Mouse (Mus musculus): Measurements from ENCODE around the gene Pdzrn3. TPM values are rescaled to one million over a fixed set of nuclear protein-coding genes. Genes with fewer than 3 reads are reported as not detected.

Gene Pdzrn3
- total RNA-seq, 2 experiments from 2014 or later = 45.4 to 48.8 TPM

DNA sequence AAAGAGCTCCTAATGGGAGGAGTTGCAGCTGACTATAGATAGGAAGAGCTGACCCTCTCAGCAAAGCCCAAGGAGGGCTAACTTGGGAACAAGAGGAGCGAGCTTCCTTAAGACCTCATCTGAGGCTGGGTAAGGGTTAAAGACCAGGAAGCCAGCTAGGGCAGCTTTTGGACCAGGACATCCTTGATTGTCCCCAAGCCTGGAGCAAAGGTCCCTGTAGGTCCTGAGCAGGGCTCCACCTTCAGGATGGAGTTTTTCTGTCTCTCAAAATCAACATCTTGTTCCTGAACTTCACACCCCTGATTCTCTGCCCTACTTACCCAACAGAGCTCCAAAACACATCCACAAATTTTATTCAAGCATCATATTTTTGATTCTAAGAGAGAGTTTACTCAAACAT is 3.5 kb downstream of the Pdzrn3 start:
- DNase-seq (ENCODE audit: low spot score in 2 of 2) = no peak

DNA sequence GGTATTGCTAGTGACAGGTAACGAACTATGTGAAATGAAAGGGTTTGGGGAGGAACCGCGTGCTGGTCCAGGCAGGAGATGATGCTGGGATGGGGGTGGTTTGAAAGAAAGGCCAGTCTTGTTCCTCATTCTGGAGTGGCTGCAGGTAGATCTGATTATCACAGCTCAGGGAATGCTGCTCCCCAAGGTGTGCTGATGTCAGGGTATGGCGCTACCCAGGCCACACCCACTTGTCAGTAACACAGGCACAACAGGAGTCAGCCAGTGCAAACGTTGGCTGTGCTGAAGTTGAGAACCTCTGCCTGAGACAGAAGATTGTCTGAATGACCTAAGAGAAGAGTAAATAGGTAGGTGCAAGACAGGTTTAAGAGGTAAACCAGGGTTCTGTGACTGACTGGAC is 4.7 kb downstream of the Pdzrn3 start:
- DNase-seq (ENCODE audit: low spot score in 2 of 2) = no peak

DNA sequence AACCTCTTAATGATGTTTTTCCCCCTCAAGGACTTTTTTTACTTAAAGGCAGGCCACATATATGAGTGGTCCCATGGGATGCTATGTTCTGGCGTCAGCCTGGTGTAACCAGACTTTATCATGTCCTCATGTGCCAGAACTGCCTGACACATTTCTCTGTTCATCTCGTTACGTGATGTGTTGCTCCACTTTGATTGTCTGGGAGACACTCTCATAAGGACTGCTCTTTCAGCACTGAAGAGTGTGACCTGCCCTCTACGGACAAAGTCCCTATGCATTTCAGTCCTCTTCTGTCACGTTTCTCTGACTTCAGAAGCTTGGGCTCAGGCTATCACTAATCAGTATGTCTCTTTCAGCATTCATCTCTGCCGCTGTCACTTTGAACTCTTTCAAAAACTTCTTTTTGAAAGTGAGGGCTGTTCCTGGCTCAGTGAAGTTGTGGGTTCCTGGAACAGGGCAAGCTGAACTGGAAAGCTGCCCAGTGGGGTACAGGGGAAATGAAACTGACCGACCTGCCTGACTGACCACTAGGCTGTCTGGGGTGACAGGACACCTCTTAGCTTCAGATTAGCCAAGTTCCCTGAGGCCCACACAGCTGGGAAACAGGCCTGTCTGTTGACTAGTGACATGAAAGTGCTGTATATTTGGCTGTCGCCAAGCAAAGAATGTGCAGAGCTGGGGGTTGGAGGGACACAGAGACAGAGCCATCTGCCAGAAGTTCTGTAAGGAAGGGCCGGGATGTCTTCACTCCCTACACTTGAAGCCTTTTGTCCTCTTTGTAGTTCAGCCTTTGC is 10.7 kb downstream of the Pdzrn3 start:
- no peak for DNase-seq (ENCODE audit: low spot score in 2 of 2)

DNA sequence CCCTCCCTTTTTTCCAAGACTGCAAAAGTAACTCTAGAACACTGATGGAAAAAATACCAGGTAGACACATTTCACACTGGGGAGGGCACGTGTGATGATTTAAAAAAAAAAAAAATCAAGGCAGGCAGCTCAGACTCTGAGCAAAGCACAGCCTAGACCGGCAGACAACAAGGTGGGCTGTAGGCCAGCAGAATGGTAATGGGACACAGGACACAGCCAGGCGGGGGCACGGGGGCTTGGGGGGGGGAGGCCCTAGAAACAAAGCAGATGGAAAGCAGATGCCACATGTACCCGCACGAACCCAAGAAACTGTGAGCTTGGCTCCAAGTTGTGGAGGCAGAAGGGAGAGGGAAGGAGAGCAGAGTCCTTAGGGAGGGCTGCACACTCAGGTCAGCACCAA is 11.9 kb downstream of the Pdzrn3 start:
- no peak for DNase-seq (ENCODE audit: low spot score in 2 of 2)

DNA sequence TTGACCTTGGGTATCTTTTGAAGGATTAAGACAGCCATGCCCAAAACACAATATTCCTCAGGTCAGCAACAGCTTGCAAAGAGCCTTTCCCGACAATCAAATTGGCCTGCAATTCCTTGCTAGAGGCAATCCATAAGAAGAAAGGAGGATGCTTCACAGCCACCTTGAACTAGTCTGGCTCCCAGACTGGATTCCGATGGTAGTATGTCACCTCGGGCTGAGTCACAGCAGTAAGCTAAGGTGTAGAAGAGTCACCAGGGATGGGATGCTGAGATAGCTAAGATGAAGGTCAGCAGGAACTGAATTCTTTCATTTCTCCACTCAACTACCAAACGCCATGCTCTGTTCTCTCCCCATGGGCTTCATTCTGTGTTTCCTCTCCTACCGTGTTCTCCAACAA is 13.8 kb downstream of the Pdzrn3 start:
- DNase-seq (ENCODE audit: low spot score in 2 of 2) = no peak

DNA sequence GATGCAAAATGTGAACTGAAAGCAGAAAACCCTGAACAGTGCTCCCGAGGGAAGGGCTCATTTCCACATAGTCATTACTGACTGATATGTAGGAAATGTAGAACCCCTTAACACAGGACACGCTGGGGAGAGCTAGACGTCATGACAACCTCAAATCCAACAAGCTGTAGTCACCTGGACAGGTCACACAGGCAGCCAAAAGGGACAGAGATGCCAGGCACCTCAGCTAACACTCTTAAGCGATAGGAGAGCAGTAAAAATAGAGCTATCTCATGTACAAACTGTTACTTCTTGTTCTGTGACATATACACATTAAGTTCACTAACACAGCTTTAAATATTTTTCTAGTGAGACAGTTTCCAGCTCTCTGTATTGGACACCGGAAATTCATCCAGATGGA is 15.0 kb downstream of the Pdzrn3 start:
- no peak for DNase-seq (ENCODE audit: low spot score in 2 of 2)

DNA sequence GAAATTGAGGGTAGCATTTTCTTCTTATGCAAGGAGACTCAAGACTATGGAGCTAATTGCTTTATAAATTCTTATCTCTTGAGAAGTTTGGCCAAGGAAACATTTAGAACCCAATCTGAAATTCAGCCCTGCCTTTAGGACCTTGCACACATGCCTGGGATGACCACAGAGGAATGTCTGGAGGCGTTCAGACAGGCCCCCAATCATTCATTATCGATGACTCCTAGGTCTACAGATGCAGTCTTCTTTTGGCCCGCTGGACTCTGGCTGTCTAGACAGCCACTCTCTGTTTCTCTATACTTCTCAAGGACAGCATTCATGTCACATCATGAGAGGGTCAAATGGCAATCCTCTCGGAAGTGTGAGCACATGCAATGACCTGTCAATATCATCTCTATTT is 15.4 kb downstream of the Pdzrn3 start:
- no peak for DNase-seq (ENCODE audit: low spot score in 2 of 2)

DNA sequence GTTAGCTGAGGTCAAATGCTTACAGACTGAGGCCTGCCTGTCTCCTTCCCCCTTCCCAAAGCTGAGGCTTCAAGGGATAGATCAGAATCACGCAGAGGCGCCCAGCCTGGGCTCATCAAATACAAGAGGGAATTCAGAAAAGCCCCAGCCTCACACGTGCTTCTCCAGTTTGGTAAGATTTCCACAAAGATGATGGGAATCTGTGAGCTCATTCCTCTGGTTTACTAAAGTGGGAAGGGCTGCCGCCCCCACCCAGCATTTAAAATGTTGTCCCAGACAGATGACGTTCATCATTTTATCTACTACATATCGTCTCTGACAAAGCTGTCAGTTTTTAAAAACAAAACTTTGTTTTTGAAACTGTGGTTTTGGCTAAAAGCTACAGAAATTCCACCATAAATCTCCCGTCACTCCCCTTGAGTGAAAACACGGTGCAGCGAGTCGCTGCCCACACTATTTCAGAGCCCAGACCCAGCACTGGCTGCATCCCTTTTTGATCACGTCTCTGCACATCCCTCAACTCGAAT is 17.4 kb downstream of the Pdzrn3 start:
- DNase-seq (ENCODE audit: low spot score in 2 of 2) = no peak

DNA sequence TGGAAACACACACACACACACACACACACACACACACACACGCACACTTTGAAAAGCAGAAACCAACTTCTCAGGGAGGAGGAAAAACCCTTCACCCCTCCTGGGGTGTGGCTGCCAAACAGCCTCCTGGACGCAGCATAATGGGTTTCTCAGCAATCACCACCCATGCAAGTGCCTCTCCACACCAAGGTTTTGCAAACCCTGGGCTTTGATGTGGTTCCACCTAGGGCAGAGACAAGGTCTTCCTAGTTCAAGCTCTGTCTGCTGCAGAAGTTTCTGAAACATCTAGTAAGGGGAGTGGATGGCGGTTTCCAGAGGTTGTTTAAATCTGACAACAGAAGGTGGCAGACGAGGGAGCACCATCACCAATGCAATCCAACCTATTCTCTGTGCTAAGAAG is 18.1 kb downstream of the Pdzrn3 start:
- no peak for DNase-seq (ENCODE audit: low spot score in 2 of 2)

DNA sequence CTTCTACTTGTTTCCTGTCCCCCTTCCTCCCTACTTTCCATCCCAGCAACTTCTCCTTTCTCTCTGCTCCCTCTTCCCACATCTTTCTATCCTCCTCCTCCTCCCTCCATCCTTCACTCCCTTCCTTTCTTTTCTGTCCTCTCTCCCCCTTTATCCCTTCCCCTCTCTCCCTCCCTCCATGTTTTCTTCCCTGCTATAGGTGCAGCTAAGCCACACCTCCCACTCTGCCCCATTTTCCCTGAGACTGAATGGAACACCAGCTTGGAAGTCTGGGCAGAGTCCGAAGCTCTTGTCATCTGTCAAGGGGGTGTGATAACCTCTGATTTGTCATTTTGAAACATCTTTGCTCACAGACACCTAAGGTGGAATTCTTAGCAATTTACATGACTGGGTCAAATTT is 22.8 kb downstream of the Pdzrn3 start:
- DNase-seq (ENCODE audit: low spot score in 2 of 2) = no peak

DNA sequence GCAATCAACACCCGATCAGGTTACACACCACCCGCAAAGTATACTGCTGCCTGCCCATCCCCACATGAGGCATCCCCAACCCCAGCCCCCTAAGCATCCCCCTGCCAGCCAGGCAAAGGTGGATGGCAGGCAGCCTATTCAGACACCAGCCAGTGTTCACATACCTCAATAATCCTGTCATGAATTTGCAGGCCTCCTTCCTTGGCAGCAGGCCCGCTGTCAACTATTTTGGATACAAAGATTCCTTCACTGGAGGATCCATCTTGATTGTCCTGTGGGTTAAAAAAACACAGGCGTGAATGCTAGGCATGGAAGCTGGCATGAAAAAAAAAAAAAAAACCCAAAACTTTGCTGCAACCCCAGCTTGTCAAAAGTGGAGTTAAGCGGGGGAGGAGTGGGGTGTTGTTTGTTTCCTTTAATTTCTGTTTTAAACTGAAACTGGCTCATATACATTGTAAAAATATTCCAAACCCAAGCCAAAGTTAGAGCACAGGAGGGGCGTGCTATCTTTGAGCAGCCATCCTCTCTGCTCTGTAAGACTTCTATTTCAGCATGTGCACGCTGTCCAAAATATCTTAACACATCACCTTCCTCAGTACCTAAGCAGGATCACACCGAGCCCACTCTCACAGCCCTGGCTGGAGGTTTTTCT is 23.3 kb downstream of the Pdzrn3 start:
- DNase-seq (ENCODE audit: low spot score in 2 of 2) = peak in 1 of 2 experiments; percentile 50

DNA sequence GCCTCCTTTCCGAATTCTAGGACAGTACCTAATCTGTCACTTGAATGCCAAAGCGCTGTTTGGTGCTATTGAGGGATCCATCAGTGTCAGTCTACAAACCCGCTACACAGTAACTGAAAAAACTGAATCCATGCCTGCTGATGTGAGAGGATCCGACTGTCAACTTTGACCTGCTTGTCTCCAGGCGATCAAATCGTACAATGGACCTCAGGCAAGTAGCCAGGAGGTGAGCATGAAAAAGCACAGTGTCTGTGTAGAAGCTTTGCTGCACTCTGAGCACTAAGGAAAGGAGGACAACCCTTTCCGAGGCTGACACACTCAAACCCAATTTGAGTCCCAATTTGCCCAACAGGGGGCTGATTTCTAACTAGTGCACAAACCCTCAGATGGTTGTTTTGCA is 24.0 kb downstream of the Pdzrn3 start:
- no peak for DNase-seq (ENCODE audit: low spot score in 2 of 2)

DNA sequence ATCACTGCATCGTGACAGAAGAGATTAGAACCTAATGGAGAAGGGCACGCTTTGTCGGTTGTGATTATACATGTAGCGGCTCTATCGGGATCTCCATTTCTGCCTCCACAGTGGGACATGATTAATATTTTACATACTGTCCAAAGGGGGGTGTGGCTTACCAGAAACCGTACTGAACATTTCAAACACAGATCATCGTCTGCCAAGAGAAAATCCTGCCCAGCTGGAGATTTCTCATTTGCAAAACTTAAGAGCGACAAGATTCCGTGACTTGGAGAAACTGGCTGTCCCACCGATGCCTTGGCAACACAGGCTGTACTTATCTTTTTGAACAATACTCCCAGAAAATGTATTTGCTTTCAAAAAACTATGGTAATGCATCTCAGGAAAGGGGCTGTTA is 25.1 kb downstream of the Pdzrn3 start:
- DNase-seq (ENCODE audit: low spot score in 2 of 2) = no peak

DNA sequence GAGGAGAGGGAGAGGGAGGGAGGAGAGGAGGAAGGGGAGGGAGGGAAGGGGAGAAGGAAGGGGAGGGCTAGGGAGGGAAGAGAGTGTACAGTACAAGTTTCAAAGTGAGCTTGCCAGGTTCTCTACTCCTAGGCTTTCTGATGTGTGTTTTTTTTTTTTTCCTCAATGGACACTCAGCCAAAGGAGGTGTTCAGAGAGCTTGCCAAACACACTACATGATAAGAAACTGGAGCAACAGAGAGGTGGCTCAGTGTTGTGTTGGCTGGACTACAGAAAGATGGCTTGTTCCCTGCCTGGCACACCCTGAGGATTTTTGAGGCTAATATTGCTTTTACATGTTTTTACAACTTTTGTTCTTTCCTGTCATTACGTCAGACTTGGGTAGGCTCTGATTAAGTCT is 26.6 kb downstream of the Pdzrn3 start:
- DNase-seq (ENCODE audit: low spot score in 2 of 2) = no peak

DNA sequence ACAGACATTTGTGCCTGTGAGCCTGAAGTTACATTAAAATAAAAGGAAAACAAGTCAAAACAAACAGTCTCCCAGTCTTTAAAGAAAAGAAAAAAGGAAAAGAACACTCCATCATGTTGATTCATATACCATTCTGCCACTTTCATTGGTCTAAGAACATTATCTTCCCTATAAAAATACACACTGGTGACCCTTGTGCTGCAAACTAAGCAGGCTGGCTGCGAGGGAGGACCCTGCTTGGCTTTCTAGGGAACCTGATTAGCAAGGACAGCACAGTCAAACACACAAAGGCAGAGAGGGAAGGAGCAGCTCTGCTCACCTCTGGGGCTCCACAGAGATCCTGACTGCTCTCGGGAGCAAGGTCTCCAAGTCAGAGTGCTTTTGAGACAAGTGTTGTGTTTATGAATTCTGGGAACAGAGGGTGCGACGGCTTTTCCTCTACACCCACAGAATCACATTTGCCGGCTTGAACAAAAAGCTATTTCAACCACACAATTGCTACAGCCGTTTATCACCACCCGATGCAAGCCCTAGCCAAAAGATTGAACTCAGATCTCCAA is 27.2 kb downstream of the Pdzrn3 start:
- no peak for DNase-seq (ENCODE audit: low spot score in 2 of 2)

DNA sequence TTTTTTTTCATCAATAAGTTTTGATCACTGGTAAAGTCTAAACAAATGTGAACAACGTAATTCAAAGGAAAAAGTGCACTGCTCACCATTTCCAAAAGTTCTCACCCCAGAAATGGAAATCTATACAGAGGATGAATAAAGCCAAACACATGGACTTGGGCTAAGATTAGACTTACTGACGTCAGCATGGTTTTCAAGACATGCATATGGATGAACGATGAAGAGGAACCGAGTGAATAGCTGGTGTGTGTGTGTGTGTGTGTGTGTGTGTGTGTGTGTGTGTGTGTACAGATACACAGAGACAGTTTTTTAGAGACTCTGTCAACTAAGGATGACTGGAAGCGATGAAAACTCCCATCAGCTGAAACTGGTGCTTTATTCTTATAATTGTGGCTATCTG is 29.2 kb downstream of the Pdzrn3 start:
- DNase-seq (ENCODE audit: low spot score in 2 of 2) = no peak

DNA sequence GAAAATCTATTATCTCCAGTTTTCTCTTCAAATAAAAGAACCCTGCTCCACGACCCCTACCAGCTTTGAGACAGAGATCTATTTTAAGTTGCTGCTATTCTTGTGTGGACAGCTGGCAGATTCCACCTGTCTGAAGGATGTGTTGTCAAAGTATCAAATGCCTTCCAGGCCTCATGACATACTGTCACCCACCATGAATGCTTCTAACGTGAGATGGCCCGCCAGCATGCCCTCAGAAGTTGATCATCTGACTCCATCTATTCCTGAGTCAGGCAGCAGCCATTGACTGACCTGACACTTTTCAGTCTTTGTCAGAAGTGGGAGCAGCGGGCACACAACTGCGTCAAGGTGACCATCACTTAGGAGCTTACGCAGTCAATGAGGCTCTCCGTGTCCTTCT is 37.6 kb downstream of the Pdzrn3 start:
- DNase-seq (ENCODE audit: low spot score in 2 of 2) = no peak

DNA sequence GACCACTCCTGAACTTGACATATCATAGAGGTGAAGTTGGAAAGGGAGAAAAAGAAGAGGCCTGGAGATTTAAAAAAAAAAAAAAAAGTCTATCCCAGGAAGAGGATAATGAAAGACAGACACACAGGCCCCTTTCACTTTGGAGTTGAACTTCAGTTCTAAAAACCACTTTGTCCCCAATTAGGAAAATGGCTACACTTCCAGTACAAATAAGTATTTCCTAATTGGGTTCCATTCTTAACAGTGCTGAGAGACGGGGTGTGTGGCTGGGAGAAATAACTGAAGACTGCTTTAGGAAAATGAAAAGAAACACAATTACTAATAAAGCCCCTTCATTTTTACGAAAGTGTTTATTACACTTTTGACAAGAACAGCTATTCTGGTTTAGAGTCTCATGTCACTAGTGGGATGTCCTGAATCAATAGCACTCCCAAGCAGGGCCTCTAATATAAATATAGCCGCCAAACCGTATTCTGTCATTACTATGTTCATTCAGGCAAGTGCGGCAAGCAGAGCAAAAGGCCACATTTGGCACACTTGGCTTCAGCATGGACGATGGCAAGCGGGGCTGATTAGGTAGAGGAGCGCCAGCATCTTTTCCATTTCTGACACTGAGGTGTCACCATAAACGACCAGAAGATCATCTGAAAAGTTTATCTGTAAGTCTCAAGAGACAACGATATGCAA is 39.7 kb downstream of the Pdzrn3 start:
- no peak for DNase-seq (ENCODE audit: low spot score in 2 of 2)

DNA sequence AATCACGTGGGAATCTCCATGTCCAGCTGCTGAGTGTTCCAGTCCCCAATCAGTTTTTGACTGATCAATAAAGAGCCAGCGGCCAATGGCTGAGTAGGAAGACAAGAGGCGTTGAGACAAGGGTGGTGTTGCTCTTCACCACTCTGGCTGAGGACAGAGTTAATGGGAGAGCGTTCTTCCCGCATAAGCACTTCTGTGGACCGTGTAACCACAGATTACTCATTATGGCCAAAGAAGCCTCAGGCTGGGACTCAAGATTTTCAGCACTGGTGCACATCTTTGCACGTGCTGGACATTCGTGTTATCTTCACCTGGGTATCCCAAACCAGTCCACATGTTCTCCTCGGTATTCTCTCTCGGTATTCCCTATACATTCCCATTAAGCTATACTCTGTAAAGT is 41.0 kb downstream of the Pdzrn3 start:
- no peak for DNase-seq (ENCODE audit: low spot score in 2 of 2)

DNA sequence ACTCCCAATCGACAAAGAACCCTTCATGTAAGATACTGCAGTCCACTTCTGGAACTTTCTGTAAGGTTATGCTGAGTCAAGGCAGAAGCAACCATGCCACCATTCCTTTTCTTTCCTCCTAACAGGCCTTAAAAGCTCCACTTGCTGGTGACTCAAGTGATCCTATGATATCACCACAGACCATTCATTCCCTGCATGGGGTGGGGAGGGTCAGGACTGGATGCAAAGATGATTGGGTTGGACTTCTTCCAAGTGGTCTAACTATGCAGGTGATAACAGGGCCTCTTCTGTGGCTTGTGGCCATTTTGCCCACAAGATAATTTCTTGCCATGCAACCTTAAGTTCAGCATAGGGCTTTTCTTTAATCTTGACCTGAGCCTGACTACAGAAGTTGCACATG is 42.0 kb downstream of the Pdzrn3 start:
- DNase-seq (ENCODE audit: low spot score in 2 of 2) = no peak

DNA sequence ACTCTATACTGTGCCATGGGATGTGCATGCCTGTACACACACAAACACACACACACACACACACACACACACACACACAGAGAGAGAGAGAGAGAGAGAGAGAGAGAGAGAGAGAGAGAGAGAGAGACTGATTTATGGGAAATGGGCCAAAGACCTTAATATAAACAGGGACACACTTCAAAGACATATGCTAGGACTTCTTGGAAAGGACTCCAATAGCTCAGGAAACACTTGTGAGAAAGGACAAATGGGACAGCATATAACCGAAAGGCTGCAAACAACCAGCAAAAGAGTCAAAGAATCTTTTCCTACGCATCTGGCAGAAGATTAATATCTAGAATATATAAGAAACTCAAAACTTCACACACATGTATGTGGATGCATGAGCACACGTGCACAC is 43.2 kb downstream of the Pdzrn3 start:
- DNase-seq (ENCODE audit: low spot score in 2 of 2) = no peak

DNA sequence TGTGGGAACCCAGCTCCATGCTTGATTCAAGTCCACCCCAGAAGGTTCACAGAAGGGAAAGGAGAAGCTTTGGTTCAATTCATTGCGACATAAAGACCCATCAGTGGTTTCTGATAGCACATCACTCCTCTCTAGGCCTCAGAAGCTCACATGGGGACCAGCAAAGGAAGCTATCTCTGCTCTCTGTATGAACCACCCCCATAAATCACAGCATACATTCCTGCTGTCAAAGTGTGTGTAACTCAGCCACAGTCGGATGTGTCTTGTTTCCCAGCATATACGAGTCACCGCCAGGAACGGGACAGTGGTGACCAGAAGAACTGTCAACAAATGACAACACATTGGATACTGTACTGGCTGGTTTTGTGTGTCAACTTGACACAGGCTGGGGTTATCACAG is 47.3 kb downstream of the Pdzrn3 start:
- DNase-seq (ENCODE audit: low spot score in 2 of 2) = no peak
